Mouse (Mus musculus): ENCODE data around the gene Cd47. TPM values are rescaled to one million over a fixed set of nuclear protein-coding genes. Genes with fewer than 3 reads are reported as not detected.

The Cd47 gene
- polyA plus RNA-seq, 1 experiment from 2014 or later = 61.4 TPM

DNA sequence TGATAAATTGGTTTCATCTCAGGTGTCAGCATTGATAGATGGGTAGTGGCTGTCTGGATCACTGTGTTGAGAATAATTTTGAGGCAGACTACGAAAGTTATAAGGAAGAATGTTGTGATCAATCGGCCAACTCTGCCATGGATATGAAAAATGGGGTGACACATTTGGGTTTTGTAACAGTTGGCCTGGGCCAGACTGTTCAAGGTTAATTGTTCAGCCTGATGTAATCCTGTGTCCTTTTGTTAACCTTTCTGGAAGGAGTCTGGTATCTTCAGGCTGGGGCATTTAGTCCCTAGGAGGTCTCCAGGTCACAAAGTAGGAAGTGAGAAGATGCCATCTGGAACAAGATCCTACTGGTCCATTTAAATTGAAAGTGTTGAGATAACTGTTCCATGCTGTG is 4.1 kb upstream of the Cd47 start:
- Histone ChIP-seq H3K9me3 (no peaks in the 10 kb centered on the region), H3K9ac (no peak overlapping the region), H3K36me3 (replicated peaks) (no peaks in the 10 kb centered on the region), H3K4me1 (no peaks in the 10 kb centered on the region), H3K27me3 (no peaks in the 10 kb centered on the region), H3K4me3 (replicated peaks) (no peak overlapping the region), H3K27ac (no peak overlapping the region), H3K4me2 (no peak overlapping the region)
- no peak for ATAC-seq (ENCODE audit: low FRiP score)
- WGBS = 87% methylated on average over 2 of the region's 2 CpGs

DNA sequence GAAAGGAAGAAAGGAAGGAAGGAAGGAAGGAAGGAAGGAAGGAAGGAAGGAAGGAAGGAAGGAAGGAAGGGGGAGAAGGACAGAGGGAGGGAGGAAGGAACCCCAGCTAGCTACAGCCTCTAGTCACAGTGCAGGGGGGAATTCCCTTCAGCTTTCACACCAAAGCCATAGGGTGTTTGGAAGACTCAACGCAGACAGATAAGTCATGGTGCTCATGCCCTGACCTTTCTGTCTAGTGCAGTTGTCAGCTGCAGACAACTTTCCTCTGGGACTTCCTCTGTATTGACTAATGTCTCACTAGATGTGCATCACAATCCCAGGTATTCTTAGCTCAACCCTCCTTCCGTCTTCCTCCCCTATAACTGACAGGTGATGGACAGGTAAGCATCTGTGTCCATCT is 3.4 kb upstream of the Cd47 start:
- no peak overlapping the region for H3K9ac ChIP-seq
- H3K4me3 ChIP-seq (replicated peaks) = no peak overlapping the region
- ATAC-seq (ENCODE audit: low FRiP score) = no peak
- WGBS = 97% methylated on average over 2 of the region's 2 CpGs
- no peak overlapping the region for H3K4me2 ChIP-seq
- no peaks in the 10 kb centered on the region for H3K4me1 ChIP-seq
- no peaks in the 10 kb centered on the region for H3K36me3 ChIP-seq (replicated peaks)
- H3K9me3 ChIP-seq = no peaks in the 10 kb centered on the region
- no peaks in the 10 kb centered on the region for H3K27me3 ChIP-seq
- H3K27ac ChIP-seq = no peak overlapping the region

DNA sequence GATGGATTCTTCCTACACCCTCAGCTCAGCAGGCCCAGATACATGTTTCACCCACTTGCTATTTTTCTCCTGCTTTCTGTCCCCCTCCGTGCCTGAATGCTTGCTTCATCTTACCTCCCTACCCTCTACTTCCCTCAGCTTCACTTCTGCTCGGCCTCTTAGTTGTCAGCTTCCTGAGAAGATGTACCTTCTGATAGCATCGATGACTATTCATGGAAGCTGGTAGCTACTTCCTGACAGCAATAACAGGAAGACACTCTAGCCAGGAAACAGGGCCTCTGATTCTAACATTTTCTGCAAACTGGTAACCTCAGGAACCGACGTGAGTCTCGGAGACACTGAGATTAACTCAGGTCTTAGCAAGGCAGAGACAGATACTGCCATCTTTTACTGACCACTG is 1.5 kb upstream of the Cd47 start:
- WGBS = 92% methylated on average over 6 of the region's 6 CpGs
- ATAC-seq (ENCODE audit: low FRiP score) = no peak
- Histone ChIP-seq H3K4me3 (replicated peaks) (no peak overlapping the region), H3K27ac (no peak overlapping the region), H3K4me2 (no peak overlapping the region), H3K9me3 (no peaks in the 10 kb centered on the region), H3K4me1 (peaks cover 2% of the 10 kb centered on the region), H3K27me3 (no peaks in the 10 kb centered on the region), H3K36me3 (replicated peaks) (no peaks in the 10 kb centered on the region), H3K9ac (no peak overlapping the region)

DNA sequence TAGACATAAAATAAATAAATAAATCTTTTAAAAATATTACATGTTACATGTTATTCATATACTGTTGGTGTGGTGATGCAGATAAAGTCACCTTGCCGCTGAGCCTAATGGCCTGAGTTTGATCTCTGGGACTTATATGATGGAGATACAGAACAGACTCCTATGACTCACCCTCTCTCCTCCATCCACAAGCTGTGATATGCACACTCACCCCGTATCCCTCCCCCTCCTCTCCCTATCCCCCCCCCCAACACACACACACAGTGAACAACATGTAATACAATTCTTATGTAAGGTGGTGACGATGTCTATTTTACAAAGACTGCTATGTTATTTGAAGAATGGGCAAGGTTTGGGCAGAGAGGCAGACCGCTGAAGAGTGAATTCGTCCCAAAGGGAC is 663 bp downstream of the Cd47 start:
- ATAC-seq (ENCODE audit: low FRiP score) = no peak
- Histone ChIP-seq H3K9me3 (no peaks in the 10 kb centered on the region), H3K4me2 (no peak overlapping the region), H3K4me1 (peaks cover 18% of the 10 kb centered on the region), H3K27me3 (no peaks in the 10 kb centered on the region), H3K36me3 (replicated peaks) (no peaks in the 10 kb centered on the region), H3K9ac (no peak overlapping the region), H3K27ac (no peak overlapping the region), H3K4me3 (replicated peaks) (no peak overlapping the region)
- WGBS = 91% methylated on average over 5 of the region's 5 CpGs

DNA sequence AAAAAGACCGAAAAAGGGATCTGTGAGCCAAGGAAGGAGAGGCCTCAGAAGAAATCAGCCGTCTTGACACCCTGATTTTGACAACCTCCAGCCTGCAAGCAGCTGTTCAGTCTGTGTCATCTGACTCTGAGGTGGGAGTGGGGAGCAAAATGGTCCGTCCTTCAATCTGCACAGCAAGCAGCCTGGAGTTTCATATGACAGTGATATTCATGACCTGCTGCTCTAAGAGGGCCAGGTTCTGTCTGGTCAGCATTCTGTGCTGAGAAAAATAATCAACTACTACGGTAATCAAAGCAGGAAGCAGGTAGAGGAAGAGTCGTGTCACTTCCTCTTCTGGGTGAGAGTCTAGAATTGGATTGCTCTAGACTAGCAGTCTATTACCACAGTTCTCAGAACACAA is 1.1 kb downstream of the Cd47 start:
- Histone ChIP-seq H3K27ac (no peak overlapping the region), H3K36me3 (replicated peaks) (no peaks in the 10 kb centered on the region), H3K4me2 (no peak overlapping the region), H3K9ac (no peak overlapping the region), H3K9me3 (no peaks in the 10 kb centered on the region), H3K4me3 (replicated peaks) (no peak overlapping the region), H3K4me1 (peaks cover 18% of the 10 kb centered on the region), H3K27me3 (no peaks in the 10 kb centered on the region)
- 79% methylated on average over 5 of the region's 5 CpGs for WGBS
- ATAC-seq (ENCODE audit: low FRiP score) = no peak

DNA sequence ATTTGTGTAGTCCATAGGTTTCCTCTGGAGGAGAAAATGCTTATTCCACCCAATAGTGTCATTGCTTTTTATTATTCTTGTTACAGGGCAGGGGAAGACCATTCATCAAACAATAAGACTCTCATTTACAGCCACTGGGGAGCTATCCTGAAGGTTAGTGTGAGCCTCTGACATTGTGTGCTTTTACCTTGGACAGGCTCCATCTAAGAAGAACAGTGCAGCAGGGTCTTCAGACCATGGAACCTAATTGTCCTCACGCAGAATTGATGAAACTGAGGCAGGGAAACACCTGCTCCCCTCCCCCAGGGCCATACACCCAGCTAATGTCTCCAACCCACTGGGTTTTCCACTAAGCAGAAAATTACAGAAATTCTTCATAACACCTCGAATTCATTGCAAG is 2.7 kb downstream of the Cd47 start:
- H3K27me3 ChIP-seq = no peaks in the 10 kb centered on the region
- no peak overlapping the region for H3K4me2 ChIP-seq
- H3K9ac ChIP-seq = no peak overlapping the region
- H3K36me3 ChIP-seq (replicated peaks) = no peaks in the 10 kb centered on the region
- peaks cover 18% of the 10 kb centered on the region for H3K4me1 ChIP-seq
- ATAC-seq (ENCODE audit: low FRiP score) = no peak
- 37% methylated on average over 2 of the region's 2 CpGs for WGBS
- H3K9me3 ChIP-seq = no peaks in the 10 kb centered on the region
- no peak overlapping the region for H3K4me3 ChIP-seq (replicated peaks)
- H3K27ac ChIP-seq = no peak overlapping the region

DNA sequence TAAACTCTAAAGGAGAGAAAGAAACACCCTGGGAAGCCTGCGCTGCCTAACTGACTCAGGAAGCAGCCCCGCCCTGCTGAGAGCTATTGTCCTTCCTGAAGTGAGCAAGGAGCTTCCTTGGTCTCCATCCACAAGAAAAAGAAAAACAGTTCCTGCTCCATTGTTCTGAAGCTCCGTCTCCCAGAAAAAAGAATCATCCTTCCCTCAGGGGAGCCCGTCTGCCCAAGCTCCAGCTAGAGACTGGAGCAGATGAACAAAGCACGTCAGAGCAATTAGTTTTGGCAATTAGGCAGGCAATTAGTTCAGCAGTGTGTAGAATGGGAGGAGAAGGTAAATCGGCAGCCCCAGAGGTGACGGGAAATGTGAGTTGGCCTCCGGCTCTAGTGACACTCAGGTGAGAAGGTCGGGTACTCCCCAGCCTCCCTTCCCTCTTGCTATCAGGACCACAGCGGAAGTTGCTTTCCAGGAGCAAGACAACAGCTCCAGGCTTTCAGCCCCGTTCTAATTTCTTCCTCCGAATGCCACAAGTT is 3.7 kb downstream of the Cd47 start:
- Histone ChIP-seq H3K9me3 (no peaks in the 10 kb centered on the region), H3K36me3 (replicated peaks) (no peaks in the 10 kb centered on the region), H3K9ac (0 out of 2 replicates have a peak overlapping the region, but pooled peaks have one; percentile 25), H3K4me2 (peak overlapping the region; percentile 57), H3K27me3 (no peaks in the 10 kb centered on the region), H3K4me1 (peaks cover 18% of the 10 kb centered on the region), H3K4me3 (replicated peaks) (peak overlapping the region; percentile 26), H3K27ac (peak overlapping the region; percentile 50)
- 1% methylated on average over 12 of the region's 12 CpGs for WGBS
- peak; percentile 87 for ATAC-seq (ENCODE audit: low FRiP score)

DNA sequence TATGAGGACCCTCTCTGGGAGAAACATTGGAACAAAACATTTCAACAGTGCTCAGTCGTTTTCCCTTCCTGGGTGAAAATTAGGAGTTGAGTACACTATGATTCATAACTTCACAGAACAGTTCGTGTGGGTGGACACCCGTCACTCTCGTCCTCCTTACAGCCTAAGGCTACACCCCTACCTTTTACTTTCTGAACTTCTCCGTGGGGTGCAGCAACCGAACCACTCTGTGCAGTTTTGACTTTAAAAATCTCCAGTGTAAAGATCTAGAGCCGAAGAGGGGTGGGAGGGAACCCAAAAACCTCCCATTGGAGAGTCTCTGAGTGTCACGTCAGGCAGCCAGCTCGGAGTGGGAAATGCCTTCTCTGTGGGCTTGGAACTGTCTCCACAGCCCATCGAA is 6.6 kb downstream of the Cd47 start:
- H3K4me1 ChIP-seq = peaks cover 18% of the 10 kb centered on the region
- H3K4me2 ChIP-seq = no peak overlapping the region
- no peak overlapping the region for H3K9ac ChIP-seq
- 83% methylated on average over 10 of the region's 10 CpGs for WGBS
- no peaks in the 10 kb centered on the region for H3K36me3 ChIP-seq (replicated peaks)
- H3K27ac ChIP-seq = no peak overlapping the region
- no peak overlapping the region for H3K4me3 ChIP-seq (replicated peaks)
- H3K27me3 ChIP-seq = no peaks in the 10 kb centered on the region
- ATAC-seq (ENCODE audit: low FRiP score) = no peak
- H3K9me3 ChIP-seq = no peaks in the 10 kb centered on the region

DNA sequence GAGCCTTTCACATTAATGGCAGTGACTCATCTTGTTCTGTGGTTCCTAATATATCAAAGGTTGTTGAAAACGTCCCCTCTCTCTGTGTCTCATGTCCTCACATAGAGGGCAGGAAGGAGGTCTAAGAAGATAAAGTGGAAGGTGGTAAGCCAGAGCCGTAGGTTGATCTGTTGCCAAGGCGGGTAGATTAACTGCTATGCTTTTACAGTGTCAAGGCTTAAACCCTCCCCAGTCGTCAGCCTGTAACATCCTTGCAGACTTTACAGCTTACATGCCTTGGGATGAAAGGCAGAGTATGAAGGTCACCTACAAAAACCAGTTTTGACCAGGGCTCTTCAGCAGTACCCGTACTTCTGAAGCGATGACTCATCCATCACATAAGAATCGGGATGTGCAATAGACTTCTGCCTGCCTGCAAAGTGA is 7.1 kb downstream of the Cd47 start:
- Histone ChIP-seq H3K27ac (no peak overlapping the region), H3K4me1 (peaks cover 18% of the 10 kb centered on the region), H3K36me3 (replicated peaks) (no peaks in the 10 kb centered on the region), H3K9ac (no peak overlapping the region), H3K9me3 (no peaks in the 10 kb centered on the region), H3K4me2 (no peak overlapping the region), H3K4me3 (replicated peaks) (no peak overlapping the region), H3K27me3 (no peaks in the 10 kb centered on the region)
- ATAC-seq (ENCODE audit: low FRiP score) = no peak
- WGBS = 91% methylated on average over 7 of the region's 7 CpGs

DNA sequence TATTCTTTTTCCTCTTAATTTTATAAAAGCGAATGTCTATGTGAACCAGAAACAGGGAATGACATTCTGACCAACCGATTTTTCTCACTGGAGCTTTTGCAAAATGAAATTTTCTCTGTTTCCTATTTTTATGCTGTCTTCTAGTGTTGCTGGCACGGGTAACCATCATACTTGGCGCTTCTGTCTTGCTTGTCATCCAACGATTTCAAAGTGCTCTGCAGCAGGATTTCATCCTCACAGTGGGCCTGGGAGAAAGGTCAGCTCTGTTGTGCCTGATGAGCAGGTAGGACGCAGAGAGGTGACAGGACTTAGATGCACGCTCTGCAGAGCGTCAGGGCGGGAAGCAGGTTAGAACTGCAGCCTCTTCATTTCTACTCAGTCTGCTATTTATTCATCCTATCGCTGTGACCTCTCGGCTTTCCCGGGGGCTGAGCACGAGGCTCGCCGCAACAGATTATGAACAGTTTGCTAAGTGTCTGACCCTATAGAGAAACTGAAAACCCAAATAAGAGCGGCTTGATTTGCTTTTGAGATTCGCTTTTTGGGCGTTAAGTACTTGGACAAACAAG is 7.6 kb downstream of the Cd47 start:
- Histone ChIP-seq H3K4me1 (peaks cover 18% of the 10 kb centered on the region), H3K4me3 (replicated peaks) (no peak overlapping the region), H3K9me3 (no peaks in the 10 kb centered on the region), H3K27ac (no peak overlapping the region), H3K9ac (no peak overlapping the region), H3K36me3 (replicated peaks) (no peaks in the 10 kb centered on the region), H3K27me3 (no peaks in the 10 kb centered on the region), H3K4me2 (no peak overlapping the region)
- no peak for ATAC-seq (ENCODE audit: low FRiP score)
- WGBS = 87% methylated on average over 18 of the region's 18 CpGs

DNA sequence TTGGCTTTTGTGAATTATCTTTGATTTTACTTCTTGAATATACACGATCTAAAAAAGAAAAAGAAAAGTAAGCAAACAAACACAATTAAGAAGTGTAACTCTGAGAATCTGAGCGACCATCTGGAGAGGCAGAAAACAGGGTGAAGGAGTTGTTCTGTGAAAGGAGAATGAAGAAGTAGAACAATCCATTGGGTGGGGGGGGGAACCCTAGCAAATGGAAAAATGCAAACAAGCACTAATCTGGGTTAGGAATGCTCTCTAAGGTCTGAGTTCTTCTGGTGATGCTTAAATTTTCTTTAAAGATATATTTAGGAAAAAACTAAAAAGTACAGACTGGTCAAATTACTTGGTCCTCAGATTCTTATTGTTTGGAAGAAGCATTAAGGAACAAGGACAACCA is 11.6 kb downstream of the Cd47 start:
- H3K36me3 ChIP-seq (replicated peaks) = no peaks in the 10 kb centered on the region
- no peak for ATAC-seq (ENCODE audit: low FRiP score)
- 85% methylated on average over 2 of the region's 2 CpGs for WGBS

DNA sequence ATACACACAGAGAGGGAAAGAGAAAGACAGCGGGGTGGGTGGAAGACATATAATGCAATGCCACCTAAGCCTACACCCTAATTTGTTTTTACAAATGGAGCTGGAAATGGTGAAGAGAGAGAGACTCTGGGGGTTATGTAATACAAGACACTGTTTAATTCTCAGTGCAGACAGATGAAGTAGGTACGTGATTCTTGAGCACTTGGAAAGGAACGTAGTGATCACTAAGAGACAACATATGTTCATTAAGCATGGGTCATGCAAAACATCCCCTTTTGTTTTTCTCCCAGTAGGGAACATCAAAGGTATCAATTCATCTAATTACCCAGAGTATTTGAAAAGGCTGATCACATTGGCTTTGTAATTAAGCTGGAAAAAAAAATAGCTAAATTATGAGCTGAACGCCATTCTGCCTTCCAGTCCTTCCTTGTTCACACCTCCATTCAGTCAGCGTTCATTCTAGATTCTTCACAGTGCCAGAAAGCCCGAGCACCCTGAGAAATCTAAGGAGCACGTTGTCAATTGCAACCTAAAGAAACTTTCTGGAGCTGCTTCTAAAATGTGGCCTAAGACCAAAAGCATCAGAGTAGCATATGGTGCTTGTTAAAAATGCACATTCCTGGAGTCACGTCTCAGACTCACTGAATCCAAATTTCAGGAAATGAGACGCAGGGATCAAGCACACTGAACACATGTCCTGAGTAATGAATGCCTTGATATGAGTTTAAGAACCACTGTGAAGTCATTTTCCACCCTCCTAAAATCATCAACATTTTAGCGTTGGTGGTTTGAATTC is 12.7 kb downstream of the Cd47 start:
- 65% methylated on average over 10 of the region's 10 CpGs for whole genome bisulfite sequencing
- Histone ChIP-seq H3K9me3 (no peaks in the 10 kb centered on the region), H3K4me2 (no peak overlapping the region), H3K4me3 (replicated peaks) (no peak overlapping the region), H3K27me3 (no peaks in the 10 kb centered on the region), H3K27ac (no peak overlapping the region), H3K4me1 (no peaks in the 10 kb centered on the region), H3K36me3 (replicated peaks) (no peaks in the 10 kb centered on the region), H3K9ac (no peak overlapping the region)
- ATAC-seq (ENCODE audit: low FRiP score) = peak; percentile 36; the same call in 1 of the 2 replicates

More for the DNA sequence above, 11.6 kb downstream of the Cd47 start:
- Histone ChIP-seq H3K27me3 (no peaks in the 10 kb centered on the region), H3K4me2 (no peak overlapping the region), H3K27ac (no peak overlapping the region), H3K9me3 (no peaks in the 10 kb centered on the region), H3K4me3 (replicated peaks) (no peak overlapping the region), H3K9ac (no peak overlapping the region), H3K4me1 (no peaks in the 10 kb centered on the region)

DNA sequence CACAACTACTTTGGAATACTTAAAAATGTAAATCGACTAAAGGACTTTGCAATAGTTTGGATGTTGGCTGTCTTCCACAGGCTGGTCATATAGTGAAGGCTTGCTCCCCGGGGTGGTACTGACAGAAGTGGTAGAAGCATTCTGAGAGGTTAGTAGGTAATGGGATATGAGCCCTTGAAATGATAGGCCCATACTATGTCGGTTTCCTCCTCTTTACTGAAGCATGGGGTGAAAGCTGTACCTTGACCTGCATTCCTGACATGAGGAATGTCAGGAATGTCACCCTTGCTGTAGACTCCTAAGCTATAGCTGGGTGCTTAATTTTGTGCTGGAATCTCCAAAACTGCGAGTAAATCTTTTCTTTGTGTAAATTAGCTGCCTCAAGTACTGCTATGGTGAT is 14.1 kb downstream of the Cd47 start:
- no peak overlapping the region for H3K4me2 ChIP-seq
- H3K36me3 ChIP-seq (replicated peaks) = no peaks in the 10 kb centered on the region
- H3K4me3 ChIP-seq (replicated peaks) = no peak overlapping the region
- no peaks in the 10 kb centered on the region for H3K9me3 ChIP-seq
- H3K27me3 ChIP-seq = no peaks in the 10 kb centered on the region
- 78% methylated on average over 4 of the region's 4 CpGs for WGBS
- no peaks in the 10 kb centered on the region for H3K4me1 ChIP-seq
- no peak overlapping the region for H3K27ac ChIP-seq
- no peak overlapping the region for H3K9ac ChIP-seq
- no peak for ATAC-seq (ENCODE audit: low FRiP score)
